Comparison of ENCODE assay signal across 9 mouse cellular contexts in the genomic region with DNA sequence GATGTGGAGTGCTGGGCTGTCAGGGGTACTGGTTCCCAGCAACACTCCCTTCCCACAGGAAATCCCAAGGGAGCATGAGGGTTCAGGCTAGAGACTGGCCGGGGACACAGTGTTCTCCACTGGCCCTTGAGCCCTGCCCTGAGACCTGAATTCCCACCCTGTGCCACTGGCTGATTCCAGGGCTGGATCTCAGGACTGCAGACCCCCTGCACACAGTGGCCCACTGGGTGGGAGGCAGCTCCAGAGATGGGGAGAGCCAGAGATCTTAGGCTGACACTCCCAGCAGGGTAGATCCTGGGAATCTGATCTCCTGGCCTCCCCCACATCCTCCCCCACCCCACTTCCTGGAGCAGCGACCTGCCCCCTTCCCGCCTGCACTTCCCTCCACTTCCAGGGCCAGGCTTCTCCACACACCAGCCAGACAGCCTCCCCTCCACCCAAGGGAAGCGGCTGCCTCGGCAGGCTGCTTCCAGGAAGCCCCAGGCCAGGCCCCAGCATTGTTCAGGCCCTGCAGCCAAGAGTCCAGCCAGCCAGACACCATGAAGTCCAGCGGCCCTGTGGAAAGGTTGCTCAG. TPM values are rescaled to one million over a fixed set of nuclear protein-coding genes. Genes with fewer than 3 reads are reported as not detected.
DNase-seq lines count a peak whose midpoint lies in the region; ATAC-seq and TF ChIP-seq lines count a peak whose summit lies in the region.
"Had no signal": no experiment of that assay in that cellular context is flagged by ENCODE, and none has a peak within 500 bp of the region (broad histone marks: within the 10 kb centered on the region; RNA-seq: fewer than 3 reads in every experiment).

No protein-coding gene starts in this region.

- peak overlapping the region; percentile 12; the same call in 1 of the 2 replicates for H3K9ac ChIP-seq in forebrain, embryonic 16.5 days (replicated peaks; ENCODE audit: low read depth, low read length)
- peak overlapping the region; percentile 66 for H3K9ac ChIP-seq in hindbrain, embryonic 13.5 days
- peak overlapping the region; percentile 49 for H3K9ac ChIP-seq in limb, embryonic 15.5 days
- peak overlapping the region; percentile 36; the same call in 1 of the 2 replicates for H3K9ac ChIP-seq in midbrain, postnatal 0 days (replicated peaks; ENCODE audit: low read length, poor library complexity, severe bottlenecking)

- ATAC-seq in forebrain, embryonic 16.5 days: no peak
- ATAC-seq in hindbrain, embryonic 13.5 days (ENCODE audit: low FRiP score): no peak
- ATAC-seq in limb, embryonic 15.5 days (ENCODE audit: insufficient number of reproducible peaks, low FRiP score, low TSS enrichment, low read depth): no peak
- ATAC-seq in midbrain, postnatal 0 days (ENCODE audit: low FRiP score): no peak

- H3K4me1 ChIP-seq in forebrain, embryonic 16.5 days (replicated peaks; ENCODE audit: control insufficient read depth, insufficient read depth, low read length): peaks cover 36% of the 10 kb centered on the region
- H3K4me1 ChIP-seq in hindbrain, embryonic 13.5 days (replicated peaks): peaks cover 83% of the 10 kb centered on the region
- peaks cover 92% of the 10 kb centered on the region for H3K4me1 ChIP-seq in limb, embryonic 15.5 days
- H3K4me1 ChIP-seq in midbrain, postnatal 0 days (ENCODE audit: insufficient read depth, low read length): peaks cover 6% of the 10 kb centered on the region; the same call in 1 of the 2 replicates

- peaks cover 14% of the 10 kb centered on the region; the same call in 1 of the 2 replicates for H3K27me3 ChIP-seq in forebrain, embryonic 16.5 days (replicated peaks; ENCODE audit: control insufficient read depth, insufficient read depth, low read length)
- peaks cover 96% of the 10 kb centered on the region for H3K27me3 ChIP-seq in hindbrain, embryonic 13.5 days
- no peaks in the 10 kb centered on the region for H3K27me3 ChIP-seq in limb, embryonic 15.5 days
- peaks cover 5% of the 10 kb centered on the region; the same call in 1 of the 2 replicates for H3K27me3 ChIP-seq in midbrain, postnatal 0 days (ENCODE audit: insufficient read depth, low read length)

- H3K27ac ChIP-seq in forebrain, embryonic 16.5 days (ENCODE audit: low read length): peak overlapping the region; percentile 39
- H3K27ac ChIP-seq in hindbrain, embryonic 13.5 days: peak overlapping the region; percentile 82
- peak overlapping the region; percentile 99 for H3K27ac ChIP-seq in limb, embryonic 15.5 days
- peak overlapping the region; percentile 39 for H3K27ac ChIP-seq in midbrain, postnatal 0 days (ENCODE audit: low read depth, low read length)

- WGBS in forebrain, embryonic 16.5 days: 28% methylated on average over 6 of the region's 6 CpGs
- WGBS in hindbrain, embryonic 13.5 days: 19% methylated on average over 6 of the region's 6 CpGs
- WGBS in limb, embryonic 15.5 days: 10% methylated on average over 6 of the region's 6 CpGs
- 31% methylated on average over 6 of the region's 6 CpGs for WGBS in midbrain, postnatal 0 days

- no peak for TF ChIP-seq CTCF in midbrain, postnatal 0 days (IDR thresholded peaks at IDR 0.05)

- H3K36me3 ChIP-seq in forebrain, embryonic 16.5 days (ENCODE audit: control insufficient read depth, insufficient read depth): no peaks in the 10 kb centered on the region; the same call in 1 of the 2 replicates
- H3K36me3 ChIP-seq in hindbrain, embryonic 13.5 days: peaks cover 8% of the 10 kb centered on the region
- H3K36me3 ChIP-seq in limb, embryonic 15.5 days: peaks cover 24% of the 10 kb centered on the region
- H3K36me3 ChIP-seq in midbrain, postnatal 0 days (ENCODE audit: insufficient read depth, low read length): no peaks in the 10 kb centered on the region

- H3K4me3 ChIP-seq in forebrain, embryonic 16.5 days (replicated peaks; ENCODE audit: low read length): peak overlapping the region; percentile 0; the same call in 1 of the 2 replicates
- H3K4me3 ChIP-seq in hindbrain, embryonic 13.5 days: peak overlapping the region; percentile 25
- peak overlapping the region; percentile 57 for H3K4me3 ChIP-seq in limb, embryonic 15.5 days
- H3K4me3 ChIP-seq in midbrain, postnatal 0 days (ENCODE audit: low read depth, low read length): peak overlapping the region; percentile 18

- peak; percentile 58 for DNase-seq in ovary, postnatal 14 days (ENCODE audit: low spot score)
- DNase-seq in ovary, adult 18-20 months (ENCODE audit: low spot score): no peak
- no peak for DNase-seq in midbrain, postnatal 0 days (ENCODE audit: low spot score)
- DNase-seq in B cell, adult 2 months: no peak
- no peak for DNase-seq in thymus, postnatal 10 days (ENCODE audit: low spot score in 2 of 2)

- no peak overlapping the region for H3K4me2 ChIP-seq in forebrain, embryonic 16.5 days (ENCODE audit: low read length)
- peak overlapping the region; percentile 81 for H3K4me2 ChIP-seq in hindbrain, embryonic 13.5 days
- H3K4me2 ChIP-seq in limb, embryonic 15.5 days: peak overlapping the region; percentile 67
- H3K4me2 ChIP-seq in midbrain, postnatal 0 days (ENCODE audit: low read depth, low read length, poor library complexity, severe bottlenecking): peak overlapping the region; percentile 18; the same call in 1 of the 2 replicates

- H3K9me3 ChIP-seq in forebrain, embryonic 16.5 days (ENCODE audit: control insufficient read depth, low read length): no peaks in the 10 kb centered on the region
- H3K9me3 ChIP-seq in hindbrain, embryonic 13.5 days: no peaks in the 10 kb centered on the region
- no peaks in the 10 kb centered on the region for H3K9me3 ChIP-seq in limb, embryonic 15.5 days
- no peaks in the 10 kb centered on the region for H3K9me3 ChIP-seq in midbrain, postnatal 0 days (ENCODE audit: low read length)

RNA-seq across cellular contexts. Expression of gene Tns2, which starts 2.4 kb away (rescaled TPM):
- 6.9 and 7.7 TPM in 2 replicates for polyA plus RNA-seq in forebrain, embryonic 16.5 days (2015; fragmentation: Nextera tagmentation; extraction: Ambion mirVana)
- 8.3 and 9.3 TPM in 2 replicates for polyA plus RNA-seq in hindbrain, embryonic 13.5 days (2015; fragmentation: Nextera tagmentation; extraction: Ambion mirVana)
- 47.5 and 48.6 TPM in 2 replicates for polyA plus RNA-seq in limb, embryonic 15.5 days (2015; fragmentation: Nextera tagmentation; extraction: Ambion mirVana)
- total RNA-seq in midbrain, postnatal 0 days (2014; rRNA removed): 18.1 and 20.4 TPM in 2 replicates
- polyA plus RNA-seq in midbrain, postnatal 0 days (2015; fragmentation: Nextera tagmentation; extraction: Ambion mirVana): 5.1 and 6.3 TPM in 2 replicates

RNA-seq across cellular contexts. Expression of gene Eif4b, which starts 29.1 kb away (rescaled TPM):
- polyA plus RNA-seq in forebrain, embryonic 16.5 days (2015; fragmentation: Nextera tagmentation; extraction: Ambion mirVana): 109 and 117 TPM in 2 replicates
- 82.3 and 82.9 TPM in 2 replicates for polyA plus RNA-seq in hindbrain, embryonic 13.5 days (2015; fragmentation: Nextera tagmentation; extraction: Ambion mirVana)
- 103 and 111 TPM in 2 replicates for polyA plus RNA-seq in limb, embryonic 15.5 days (2015; fragmentation: Nextera tagmentation; extraction: Ambion mirVana)
- total RNA-seq in midbrain, postnatal 0 days (2014; rRNA removed): 161 and 169 TPM in 2 replicates
- polyA plus RNA-seq in midbrain, postnatal 0 days (2015; fragmentation: Nextera tagmentation; extraction: Ambion mirVana): 65.8 and 68.2 TPM in 2 replicates

RNA-seq across cellular contexts. Expression of gene Spryd3, which starts 33.4 kb away (rescaled TPM):
- polyA plus RNA-seq in forebrain, embryonic 16.5 days (2015; fragmentation: Nextera tagmentation; extraction: Ambion mirVana): 48.2 and 56.4 TPM in 2 replicates
- polyA plus RNA-seq in hindbrain, embryonic 13.5 days (2015; fragmentation: Nextera tagmentation; extraction: Ambion mirVana): 50.8 and 57.4 TPM in 2 replicates
- polyA plus RNA-seq in limb, embryonic 15.5 days (2015; fragmentation: Nextera tagmentation; extraction: Ambion mirVana): 33.4 and 35.4 TPM in 2 replicates
- total RNA-seq in midbrain, postnatal 0 days (2014; rRNA removed): 120 and 134 TPM in 2 replicates
- polyA plus RNA-seq in midbrain, postnatal 0 days (2015; fragmentation: Nextera tagmentation; extraction: Ambion mirVana): 118 and 120 TPM in 2 replicates

RNA-seq across cellular contexts. Expression of gene Igfbp6, which starts 41.5 kb away (rescaled TPM):
- polyA plus RNA-seq in forebrain, embryonic 16.5 days (2015; fragmentation: Nextera tagmentation; extraction: Ambion mirVana): 2.2 and 2.4 TPM in 2 replicates
- polyA plus RNA-seq in hindbrain, embryonic 13.5 days (2015; fragmentation: Nextera tagmentation; extraction: Ambion mirVana): 0.49 and 1.2 TPM in 2 replicates
- 17.5 and 24.6 TPM in 2 replicates for polyA plus RNA-seq in limb, embryonic 15.5 days (2015; fragmentation: Nextera tagmentation; extraction: Ambion mirVana)
- 11.9 and 13.6 TPM in 2 replicates for total RNA-seq in midbrain, postnatal 0 days (2014; rRNA removed)
- polyA plus RNA-seq in midbrain, postnatal 0 days (2015; fragmentation: Nextera tagmentation; extraction: Ambion mirVana): 9.9 and 12.7 TPM in 2 replicates

RNA-seq across cellular contexts. Expression of gene Soat2, which starts 47.7 kb away (rescaled TPM):
- polyA plus RNA-seq in forebrain, embryonic 16.5 days (2015; fragmentation: Nextera tagmentation; extraction: Ambion mirVana): not detected in 2 replicates
- 0.14 TPM in 1 of 2 replicates, not detected in the other for polyA plus RNA-seq in hindbrain, embryonic 13.5 days (2015; fragmentation: Nextera tagmentation; extraction: Ambion mirVana)
- 0.61 and 0.81 TPM in 2 replicates for polyA plus RNA-seq in limb, embryonic 15.5 days (2015; fragmentation: Nextera tagmentation; extraction: Ambion mirVana)
- total RNA-seq in midbrain, postnatal 0 days (2014; rRNA removed): 0.61 TPM in 1 of 2 replicates, not detected in the other
- polyA plus RNA-seq in midbrain, postnatal 0 days (2015; fragmentation: Nextera tagmentation; extraction: Ambion mirVana): 0.06 and 0.12 TPM in 2 replicates
- total RNA-seq: heart, postnatal 36 days had no signal

Comparison
In these comparisons a context has a peak if more than half of its experiments do, and no peak if none do; other contexts are left out.
1. H3K27ac ChIP-seq: peak in every context shown above with its lines; median percentile 99 in limb, embryonic 15.5 days; 82 in hindbrain, embryonic 13.5 days; 39 in forebrain, embryonic 16.5 days; 39 in midbrain, postnatal 0 days.
2. H3K4me3 ChIP-seq: peak in every context shown above with its lines; median percentile 57 in limb, embryonic 15.5 days; 25 in hindbrain, embryonic 13.5 days; 18 in midbrain, postnatal 0 days; 0 in forebrain, embryonic 16.5 days.
3. H3K9ac ChIP-seq: peak in every context shown above with its lines; median percentile 66 in hindbrain, embryonic 13.5 days; 49 in limb, embryonic 15.5 days; 36 in midbrain, postnatal 0 days; 12 in forebrain, embryonic 16.5 days.